Mouse (Mus musculus): ENCODE results near the gene Adgrg1.

DNA sequence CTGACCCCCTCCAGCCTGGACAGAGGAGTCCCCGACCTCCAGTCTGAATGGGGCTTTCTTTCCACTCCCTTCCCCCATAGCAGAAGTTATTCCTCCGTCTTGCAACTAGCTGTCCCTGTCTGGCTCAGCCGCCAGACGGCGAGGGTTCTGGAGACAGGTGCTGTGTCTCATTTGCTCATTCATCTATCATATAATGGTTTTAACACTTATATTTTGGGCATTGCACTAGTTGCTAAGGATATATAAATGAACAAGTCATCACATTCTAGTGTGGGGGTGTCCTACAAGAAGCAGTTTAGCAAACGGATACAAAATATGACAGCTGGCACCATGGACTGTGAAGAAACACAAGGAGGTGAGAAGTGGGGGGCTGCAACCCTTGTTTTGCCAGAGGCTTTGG lies 29.4 kb upstream of the Adgrg1 start:
- no peak for TF ChIP-seq CTCF (IDR thresholded peaks at IDR 0.05; ENCODE audit: low read depth, low read length)
- no peak for TF ChIP-seq POLR2A (IDR thresholded peaks at IDR 0.05; ENCODE audit: borderline replicate concordance, low read depth, low read length)

Measured in bone marrow macrophage, adult 2 months (primary cell).